Mouse (Mus musculus) stomach, embryonic 16.5 days (tissue): ENCODE results near the gene Rasal1. TPM values are rescaled to one million over a fixed set of nuclear protein-coding genes. Genes with fewer than 3 reads are reported as not detected.

Source experiments
- polyA plus RNA-seq: library from polyadenylated mRNA; unstranded; fragments of >200 nt; fragmentation: Nextera tagmentation; extraction: Ambion mirVana; gene quantifications from 2 replicates; pipeline ENCODE4 v1.2.1, GENCODE M21; 2015

Gene Rasal1
- polyA plus RNA-seq, 1 experiment from 2014 or later, result 0.72 TPM

Other genes starting within 250 kb of the Rasal1 start
- 0.06 and 0.07 TPM in 2 replicates for gene Lhx5, start 217.1 kb upstream of the Rasal1 start, polyA plus RNA-seq
- 16.4 and 16.7 TPM in 2 replicates for gene Sdsl, start 176.0 kb upstream of the Rasal1 start, polyA plus RNA-seq
- 0.18 and 0.70 TPM in 2 replicates for gene Sds, start 172.3 kb upstream of the Rasal1 start, polyA plus RNA-seq
- gene Plbd2, start 145.2 kb upstream of the Rasal1 start, polyA plus RNA-seq, result 37.1 and 40.3 TPM in 2 replicates
- 8.6 and 9.2 TPM in 2 replicates for gene Slc8b1, start 137.6 kb upstream of the Rasal1 start, polyA plus RNA-seq
- gene Tpcn1, start 60.1 kb upstream of the Rasal1 start, polyA plus RNA-seq, result 21.5 and 23.8 TPM in 2 replicates
- 0.34 and 0.67 TPM in 2 replicates for gene Iqcd, start 59.8 kb upstream of the Rasal1 start, polyA plus RNA-seq
- gene Rita1, start 36.2 kb upstream of the Rasal1 start, polyA plus RNA-seq, result 13.4 and 13.5 TPM in 2 replicates
- gene Ddx54, start 36.1 kb upstream of the Rasal1 start, polyA plus RNA-seq, result 41.9 and 45.6 TPM in 2 replicates
- not detected in 2 replicates for gene Cfap73, start 14.6 kb upstream of the Rasal1 start, polyA plus RNA-seq
- gene Dtx1, start 63.1 kb downstream of the Rasal1 start, polyA plus RNA-seq, result 2.3 and 3.6 TPM in 2 replicates
- gene Oas2, start 101.0 kb downstream of the Rasal1 start, polyA plus RNA-seq, result 0.32 and 0.62 TPM in 2 replicates
- gene Oas3, start 128.8 kb downstream of the Rasal1 start, polyA plus RNA-seq, result 0.17 and 0.18 TPM in 2 replicates
- gene Oas1e, start 146.7 kb downstream of the Rasal1 start, polyA plus RNA-seq, result not detected in 2 replicates
- 0.65 and 1.0 TPM in 2 replicates for gene Oas1c, start 163.7 kb downstream of the Rasal1 start, polyA plus RNA-seq
- gene Oas1f, start 198.6 kb downstream of the Rasal1 start, polyA plus RNA-seq, result not detected in 2 replicates
- not detected in 2 replicates for gene Oas1h, start 212.6 kb downstream of the Rasal1 start, polyA plus RNA-seq
- 1.0 and 1.1 TPM in 2 replicates for gene Oas1g, start 238.8 kb downstream of the Rasal1 start, polyA plus RNA-seq